Mouse (Mus musculus) midbrain, embryonic 14.5 days (tissue): ENCODE data around the gene Snx1. TPM values are rescaled to one million over a fixed set of nuclear protein-coding genes. Genes with fewer than 3 reads are reported as not detected.

Experiments
- ATAC-seq: fragments of 200-750 bp; cut with Nextera tagmentation; 2 replicates; pipeline ENCODE4 v1.8.0; 2017; ENCODE audit warnings: moderate number of reproducible peaks, moderate library complexity; ENCODE audit not compliant: low FRiP score, low TSS enrichment
- DNase-seq: peaks from one replicate; pipeline ENCODE4 v3.0.0-alpha.2; 2015
- H3K27ac ChIP-seq: fragments of 300-500 bp; sonication (generic); replicated peaks from 2 replicates; pipeline ENCODE4 v1.5.1; 2014; ENCODE audit warnings: mild to moderate bottlenecking, low read depth, low read length, moderate library complexity
- H3K27me3 ChIP-seq: fragments of 300-500 bp; sonication (generic); 2 replicates; pipeline ENCODE4 v1.6.1; 2014; ENCODE audit warnings: low read length, control low read depth, mixed read lengths; ENCODE audit not compliant: control insufficient read depth, insufficient read depth
- H3K36me3 ChIP-seq: fragments of 300-500 bp; sonication (generic); 2 replicates; pipeline ENCODE4 v1.6.1; 2014; ENCODE audit warnings: low read length, control low read depth; ENCODE audit not compliant: control insufficient read depth, insufficient read depth
- H3K4me1 ChIP-seq: fragments of 300-500 bp; sonication (generic); 2 replicates; pipeline ENCODE4 v1.6.1; 2014; ENCODE audit warnings: mild to moderate bottlenecking, antibody characterized with exemption, low read length, control low read depth; ENCODE audit not compliant: control insufficient read depth, insufficient read depth
- H3K4me2 ChIP-seq: fragments of 300-500 bp; sonication (generic); 2 replicates; pipeline ENCODE4 v1.6.1; 2014; ENCODE audit warnings: mild to moderate bottlenecking, low read length, moderate library complexity
- H3K4me3 ChIP-seq: fragments of 300-500 bp; sonication (generic); replicated peaks from 2 replicates; pipeline ENCODE4 v1.5.1; 2014; ENCODE audit warnings: low read depth, low read length
- H3K9ac ChIP-seq: fragments of 300-500 bp; sonication (generic); replicated peaks from 2 replicates; pipeline ENCODE4 v1.6.1; 2014; ENCODE audit warnings: mild to moderate bottlenecking, low read length, moderate library complexity
- H3K9me3 ChIP-seq: fragments of 300-500 bp; sonication (generic); 2 replicates; pipeline ENCODE4 v1.6.1; 2016; ENCODE audit warnings: low read length, control low read depth, mixed read lengths; ENCODE audit not compliant: control insufficient read depth
- WGBS: fragments of 180-500 bp; shearing (Covaris S2); extraction: QIAGEN DNeasy Blood & Tissue Kit; methylation state at CpG from one replicate; pipeline ENCODE4 v1.1.7; 2014; 5-methylcytosine and 5-hydroxymethylcytosine counted together
- polyA plus RNA-seq: library from polyadenylated mRNA; unstranded; fragments of >200 nt; fragmentation: Nextera tagmentation; extraction: Ambion mirVana; gene quantifications from 2 replicates; pipeline ENCODE4 v1.2.1, GENCODE M21; 2014

The Snx1 gene
- polyA plus RNA-seq, 1 experiment from 2014 or later = 87.9 TPM

- no peak for DNase-seq
These were observed 56.2 kb downstream of the Snx1 start for GRCm38 (mm10) chr9:66070151-66070550.

GRCm38 (mm10) chr9:66069583-66069982 is 56.8 kb downstream of the Snx1 start, which contains the start of gene Snx22:
TSS of gene Snx22 (minus strand) at chr9:66069719.
- ATAC-seq (peak; percentile 80), DNase-seq (peak; percentile 81)
- Histone ChIP-seq H3K4me3 (peak within 1 kb of the TSS; percentile 49), H3K4me2 (peak within 1 kb of the TSS; percentile 84), H3K36me3 (peaks cover 26% of the 10 kb centered on the region), H3K4me1 (peaks cover 11% of the 10 kb centered on the region), H3K9me3 (no peaks in the 10 kb centered on the region), H3K9ac (peak within 1 kb of the TSS; percentile 59), H3K27ac (no peak within 1 kb of the TSS), H3K27me3 (peaks cover 30% of the 10 kb centered on the region)
- under 1% methylated on average over 22 of the region's 22 CpGs for WGBS

More at GRCm38 (mm10) chr9:66070151-66070550, 56.2 kb downstream of the Snx1 start:
- Histone ChIP-seq H3K27ac (no peak overlapping the region), H3K4me2 (no peak overlapping the region), H3K9me3 (no peaks in the 10 kb centered on the region), H3K36me3 (peaks cover 24% of the 10 kb centered on the region), H3K27me3 (peaks cover 30% of the 10 kb centered on the region), H3K4me1 (peaks cover 11% of the 10 kb centered on the region), H3K9ac (no peak overlapping the region), H3K4me3 (no peak overlapping the region)
- ATAC-seq = no peak
- WGBS = 89% methylated on average over 5 of the region's 5 CpGs

DNA sequence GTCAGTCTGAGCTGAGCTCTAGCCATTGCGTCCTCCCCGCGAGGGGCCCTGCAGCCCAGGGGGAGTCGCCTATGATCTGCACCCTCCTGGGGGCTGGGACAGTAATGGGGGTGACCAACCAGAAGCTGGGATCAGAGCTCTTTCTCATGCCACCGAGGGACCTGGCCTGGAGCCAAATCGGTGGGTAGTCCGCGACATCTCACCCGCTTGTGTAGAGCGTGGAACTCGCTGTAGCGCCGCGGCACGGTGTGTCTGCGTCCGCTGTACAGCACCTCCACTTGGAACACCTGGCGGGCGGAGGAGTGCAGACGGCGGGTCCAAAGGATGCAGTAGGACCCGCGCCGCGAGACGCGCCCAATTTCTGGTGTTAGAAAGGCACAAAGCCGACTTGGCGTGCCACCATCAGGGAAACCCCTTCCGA is 57.4 kb downstream of the Snx1 start:
- Histone ChIP-seq H3K4me2 (peak overlapping the region; percentile 84), H3K4me3 (peak overlapping the region; percentile 49), H3K9ac (peak overlapping the region; percentile 59), H3K27me3 (peaks cover 30% of the 10 kb centered on the region), H3K27ac (no peak overlapping the region), H3K9me3 (no peaks in the 10 kb centered on the region), H3K4me1 (peaks cover 11% of the 10 kb centered on the region), H3K36me3 (peaks cover 31% of the 10 kb centered on the region)
- WGBS = 1% methylated on average over 30 of the region's 30 CpGs
- ATAC-seq = peak; percentile 58; the same call in 1 of the 2 replicates
- DNase-seq = peak; percentile 73

GRCm38 (mm10) chr9:66068056-66068455 is 58.3 kb downstream of the Snx1 start:
- H3K4me2 ChIP-seq = no peak overlapping the region
- H3K27ac ChIP-seq = no peak overlapping the region
- H3K9me3 ChIP-seq = no peaks in the 10 kb centered on the region
- H3K4me3 ChIP-seq = no peak overlapping the region
- H3K36me3 ChIP-seq = peaks cover 41% of the 10 kb centered on the region
- DNase-seq = no peak
- peaks cover 11% of the 10 kb centered on the region for H3K4me1 ChIP-seq
- H3K9ac ChIP-seq = no peak overlapping the region
- WGBS = 57% methylated on average over 4 of the region's 4 CpGs
- peaks cover 30% of the 10 kb centered on the region for H3K27me3 ChIP-seq
- ATAC-seq = no peak

DNA sequence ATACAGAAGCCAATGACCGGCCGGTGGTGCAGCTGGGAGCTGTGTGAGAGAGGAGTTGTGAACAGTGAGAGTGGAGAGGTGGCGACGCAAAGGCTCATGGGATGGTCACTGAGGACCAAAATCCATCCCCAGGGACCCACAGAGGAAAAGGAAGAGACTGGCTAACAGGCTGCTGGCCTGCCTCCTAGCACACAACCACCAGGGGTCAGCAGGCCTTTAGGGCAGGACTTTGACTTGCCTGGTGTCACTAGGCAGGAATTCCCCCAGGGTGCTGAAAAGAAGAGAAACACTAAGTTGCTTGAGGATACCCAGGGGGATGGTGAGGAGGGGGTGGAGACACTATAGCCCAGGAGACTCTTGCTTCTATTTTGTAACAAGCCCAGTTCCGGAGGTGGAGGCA is 58.8 kb downstream of the Snx1 start:
- peaks cover 30% of the 10 kb centered on the region for H3K27me3 ChIP-seq
- WGBS = 22% methylated on average over 5 of the region's 5 CpGs
- peaks cover 46% of the 10 kb centered on the region for H3K36me3 ChIP-seq

GRCm38 (mm10) chr9:66066791-66067190 is 59.6 kb downstream of the Snx1 start:
- Histone ChIP-seq H3K9ac (no peak overlapping the region), H3K4me1 (peaks cover 13% of the 10 kb centered on the region), H3K4me3 (no peak overlapping the region), H3K4me2 (no peak overlapping the region), H3K9me3 (no peaks in the 10 kb centered on the region), H3K27me3 (peaks cover 30% of the 10 kb centered on the region), H3K27ac (no peak overlapping the region), H3K36me3 (peaks cover 48% of the 10 kb centered on the region)
- no peak for ATAC-seq
- DNase-seq = no peak
- WGBS = 89% methylated on average over 3 of the region's 3 CpGs

More for the DNA sequence above, 58.8 kb downstream of the Snx1 start:
- no peak overlapping the region for H3K4me3 ChIP-seq
- peaks cover 11% of the 10 kb centered on the region for H3K4me1 ChIP-seq
- H3K27ac ChIP-seq = no peak overlapping the region
- DNase-seq = peak; percentile 53
- ATAC-seq = no peak
- no peak overlapping the region for H3K4me2 ChIP-seq
- H3K9ac ChIP-seq = no peak overlapping the region
- no peaks in the 10 kb centered on the region for H3K9me3 ChIP-seq

DNA sequence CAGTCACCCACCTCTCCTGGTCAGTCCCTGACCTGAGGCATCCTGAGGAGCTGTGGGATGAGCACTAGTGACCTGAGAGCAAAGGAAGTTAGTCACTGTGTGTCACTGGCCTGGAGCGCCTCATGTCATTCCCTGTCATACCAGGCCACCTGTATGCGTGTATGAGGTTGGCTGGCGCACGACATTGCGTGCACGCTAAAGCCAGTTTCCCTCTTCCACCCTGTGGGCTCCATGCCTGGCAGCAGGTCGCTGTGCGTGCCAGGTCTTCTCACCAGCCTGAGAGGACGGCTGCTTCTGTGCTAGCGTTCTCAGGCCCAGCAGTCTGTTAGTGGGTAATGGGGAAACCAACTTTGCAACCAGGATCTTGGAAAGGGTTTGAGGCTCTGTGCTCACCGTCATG is 62.1 kb downstream of the Snx1 start:
- Histone ChIP-seq H3K27ac (no peak overlapping the region), H3K27me3 (peaks cover 22% of the 10 kb centered on the region), H3K36me3 (peaks cover 48% of the 10 kb centered on the region), H3K9ac (no peak overlapping the region), H3K9me3 (no peaks in the 10 kb centered on the region), H3K4me3 (no peak overlapping the region), H3K4me1 (peaks cover 22% of the 10 kb centered on the region), H3K4me2 (no peak overlapping the region)
- WGBS = 98% methylated on average over 11 of the region's 11 CpGs
- ATAC-seq (no peak), DNase-seq (no peak)

DNA sequence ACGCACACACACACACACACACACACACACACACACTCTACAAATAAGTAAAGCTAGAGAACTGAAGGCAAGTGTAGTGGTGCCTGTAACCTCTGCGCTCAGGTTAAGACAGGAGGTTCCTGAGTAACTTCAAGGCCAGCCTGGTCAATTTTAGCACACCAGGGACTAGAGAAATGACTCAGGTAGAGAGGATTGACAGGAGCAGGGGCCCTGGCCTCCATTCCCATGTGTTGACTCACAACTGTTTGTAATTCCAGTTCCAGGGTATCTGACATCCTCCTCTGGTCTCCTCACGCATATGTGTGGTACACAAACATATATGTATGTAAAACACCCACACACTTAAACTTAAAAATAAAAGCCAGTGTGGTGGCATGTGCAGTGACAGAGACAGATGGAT is 62.9 kb downstream of the Snx1 start:
- WGBS = 95% methylated on average over 3 of the region's 3 CpGs

DNA sequence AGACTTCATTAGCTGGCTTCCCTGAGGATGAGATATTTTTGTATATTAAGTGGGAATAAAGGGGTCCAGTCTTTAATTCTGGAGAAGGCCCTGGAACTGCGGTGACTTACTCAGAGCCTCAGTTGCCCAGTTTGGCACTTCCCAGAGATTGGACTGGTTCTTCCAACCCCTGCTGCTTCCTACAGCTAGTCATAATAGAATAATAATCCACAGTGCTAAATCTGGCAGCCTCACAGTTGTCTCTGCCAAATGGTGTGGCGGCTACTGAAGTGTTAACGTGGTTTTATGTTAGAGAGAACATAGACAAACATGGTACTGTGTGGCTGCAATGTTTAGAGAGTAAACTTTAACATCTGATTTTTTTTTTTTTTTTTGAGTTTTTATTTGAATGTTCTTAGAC is 64.7 kb downstream of the Snx1 start:
- ATAC-seq (no peak), DNase-seq (no peak)
- H3K9me3 ChIP-seq = no peaks in the 10 kb centered on the region
- peak overlapping the region; percentile 65 for H3K4me3 ChIP-seq
- H3K27ac ChIP-seq = peak overlapping the region; percentile 32; the same call in 1 of the 2 replicates
- H3K27me3 ChIP-seq = no peaks in the 10 kb centered on the region
- peak overlapping the region; percentile 58 for H3K4me2 ChIP-seq
- H3K36me3 ChIP-seq = peaks cover 40% of the 10 kb centered on the region
- H3K9ac ChIP-seq = peak overlapping the region; percentile 91; the same call in 1 of the 2 replicates
- H3K4me1 ChIP-seq = peaks cover 17% of the 10 kb centered on the region
- WGBS = 85% methylated on average over 3 of the region's 3 CpGs

More for the DNA sequence above, 62.9 kb downstream of the Snx1 start:
- no peaks in the 10 kb centered on the region for H3K9me3 ChIP-seq
- no peak overlapping the region for H3K9ac ChIP-seq
- no peak for DNase-seq
- H3K27ac ChIP-seq = no peak overlapping the region
- peaks cover 17% of the 10 kb centered on the region for H3K4me1 ChIP-seq
- H3K4me3 ChIP-seq = no peak overlapping the region
- H3K4me2 ChIP-seq = no peak overlapping the region
- H3K36me3 ChIP-seq = peaks cover 48% of the 10 kb centered on the region
- ATAC-seq = no peak
- peaks cover 13% of the 10 kb centered on the region for H3K27me3 ChIP-seq
